Mouse (Mus musculus) frontal cortex, adult (tissue): ENCODE data around the gene Bet1l.

Experiments used
- ATAC-seq: cut with Nextera tagmentation; 2 replicates; pipeline ENCODE4 v1.9.2; 2017; ENCODE audit warnings: mild to moderate bottlenecking, moderate library complexity, mixed read lengths; ENCODE audit not compliant: low TSS enrichment

Gene Bet1l

DNA sequence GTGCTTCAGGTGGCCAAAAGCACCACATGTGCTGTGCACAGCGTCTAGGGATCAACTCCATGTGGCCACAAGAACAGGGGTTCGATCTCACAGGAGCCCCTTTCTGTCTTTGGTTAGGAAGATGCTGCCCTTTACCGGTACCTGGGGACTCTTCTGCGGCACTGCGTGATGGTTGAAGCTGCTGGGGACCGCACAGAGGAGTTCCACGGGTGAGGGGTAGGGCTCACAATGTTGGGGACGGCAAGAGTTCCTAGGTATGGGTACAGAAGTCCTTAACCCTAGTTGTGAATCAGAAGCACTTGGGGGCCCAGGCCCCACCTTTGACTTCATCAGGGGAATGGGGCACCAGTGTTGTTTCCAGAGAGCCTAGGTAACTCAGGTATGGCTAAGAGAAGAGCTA, 1.4 kb upstream of the Bet1l start:
- no peak for ATAC-seq

DNA sequence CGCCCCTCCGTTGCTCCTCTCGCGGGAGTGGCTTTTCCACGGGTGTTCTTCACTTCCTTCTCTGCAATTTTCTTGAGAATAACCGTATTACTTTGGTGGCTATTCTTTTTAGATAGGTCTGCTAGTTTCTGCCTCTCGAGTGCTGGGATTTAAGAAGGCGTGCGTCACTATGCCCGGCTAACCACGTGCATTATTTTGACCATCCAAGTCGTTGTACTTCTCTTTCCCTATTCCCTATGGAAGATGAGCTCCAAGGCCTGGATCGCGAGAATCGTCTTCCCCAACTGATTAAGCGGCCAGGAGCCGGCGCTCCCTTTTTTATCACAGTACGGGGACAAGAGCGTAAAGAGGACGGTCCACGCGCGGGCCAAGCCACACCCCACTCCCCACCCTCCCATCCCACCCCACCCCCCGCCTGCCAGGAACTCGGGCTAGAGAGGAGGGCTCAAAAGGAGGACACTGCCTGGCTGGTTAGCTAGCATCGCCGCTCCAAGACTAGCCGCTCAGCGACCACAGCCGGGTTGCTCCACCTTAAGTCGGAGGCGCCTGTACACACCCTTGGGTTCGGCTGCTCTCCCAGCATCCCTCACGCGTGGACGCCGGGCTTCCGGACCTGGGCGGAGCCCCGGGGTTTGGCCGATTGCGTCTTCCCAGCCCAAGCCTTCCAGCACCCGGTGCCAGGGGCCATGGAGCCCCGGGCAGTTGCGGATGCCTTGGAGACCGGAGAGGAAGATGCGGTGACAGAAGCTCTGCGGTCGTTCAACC, 410 bp downstream of the Bet1l start, which contains the start of gene Ric8a:
TSS of gene Ric8a (plus strand) at position 173 of the 765 bp plus-strand sequence.
- ATAC-seq = peak; percentile 62

DNA sequence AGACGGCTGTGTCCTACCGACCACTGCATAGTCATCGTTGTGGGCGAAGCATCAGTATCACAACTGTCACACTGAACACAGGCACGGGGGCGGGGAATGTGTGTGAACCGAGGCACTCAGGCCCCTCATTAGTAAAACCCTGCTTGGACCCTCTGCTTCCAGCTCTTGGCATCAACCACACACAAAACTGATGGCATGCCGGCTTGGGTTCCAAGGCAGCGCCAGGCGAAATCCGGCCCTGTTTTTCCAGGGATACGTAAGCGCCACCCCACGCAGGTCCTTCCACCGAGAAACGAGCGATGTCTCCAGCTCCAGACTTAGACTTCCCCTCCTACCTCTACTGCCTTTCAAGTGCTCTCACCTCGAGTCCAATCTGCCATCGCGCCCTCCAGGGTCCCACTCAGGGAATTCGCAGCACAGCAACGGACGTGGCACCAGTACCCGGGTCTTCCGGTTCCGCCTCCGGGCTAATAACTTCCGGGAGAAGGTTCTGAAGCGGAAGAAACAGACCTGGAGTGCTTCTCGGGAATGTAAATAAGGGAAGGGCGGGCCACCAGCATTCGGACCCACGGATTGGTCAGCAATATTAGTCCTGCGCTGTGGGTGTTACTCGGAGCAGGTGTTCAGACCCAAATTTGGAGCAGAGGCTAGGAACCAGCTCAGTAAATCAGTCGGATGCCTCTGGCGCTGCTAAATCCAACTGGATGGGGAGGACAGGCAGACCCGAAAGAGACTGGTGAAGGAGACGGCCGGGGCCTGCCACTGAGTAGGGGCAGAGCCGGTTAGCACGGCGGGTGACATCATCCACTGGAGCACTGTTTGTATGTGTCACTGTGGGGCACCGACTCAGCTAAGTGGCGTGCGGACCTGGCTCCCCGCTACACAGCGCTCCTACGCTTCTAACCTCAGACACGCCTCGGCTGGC, 1.3 kb downstream of the Bet1l start, which contains the start of gene Gm45785:
TSS of gene Gm45785 (minus strand) at position 472 of the 925 bp plus-strand sequence.
- peak; percentile 77 for ATAC-seq

DNA sequence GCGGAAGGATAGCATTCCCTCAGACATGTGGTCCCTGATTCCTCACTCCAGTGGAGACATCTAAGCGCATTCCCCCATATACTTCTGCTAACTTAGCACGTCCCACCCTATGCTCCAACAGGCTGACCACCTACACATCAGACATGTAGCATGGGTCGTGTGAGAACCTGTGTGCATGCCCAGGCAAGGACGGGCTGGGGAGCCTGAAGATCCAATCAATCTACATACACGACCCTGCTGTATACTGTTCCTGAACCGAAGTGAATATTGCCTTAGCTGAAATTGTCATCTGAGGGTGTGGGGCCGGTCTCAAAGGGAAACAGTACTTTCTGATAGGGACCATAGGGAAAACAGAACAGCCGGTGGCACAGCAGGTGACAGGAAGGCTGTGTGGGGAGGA, 2.2 kb downstream of the Bet1l start:
- ATAC-seq = no peak

DNA sequence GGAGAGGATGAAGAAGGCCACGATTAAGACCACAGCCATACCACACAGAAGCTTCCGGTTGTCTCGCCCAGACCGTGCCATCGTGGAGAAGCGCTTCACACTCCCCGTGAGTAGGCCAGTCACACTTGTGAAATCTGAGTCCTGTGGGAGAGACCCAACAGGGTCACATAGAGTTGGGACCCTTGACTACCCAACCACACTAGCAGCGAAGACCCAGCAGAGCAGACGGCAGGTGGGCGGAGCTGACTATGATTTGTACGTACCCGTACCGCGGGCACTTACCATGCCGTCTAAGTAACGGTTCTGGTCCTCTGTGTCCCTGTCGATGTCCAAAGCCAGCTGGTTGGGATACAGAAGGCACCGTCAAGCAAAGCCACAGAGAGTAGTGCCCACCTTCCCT, 2.9 kb downstream of the Bet1l start:
- no peak for ATAC-seq

DNA sequence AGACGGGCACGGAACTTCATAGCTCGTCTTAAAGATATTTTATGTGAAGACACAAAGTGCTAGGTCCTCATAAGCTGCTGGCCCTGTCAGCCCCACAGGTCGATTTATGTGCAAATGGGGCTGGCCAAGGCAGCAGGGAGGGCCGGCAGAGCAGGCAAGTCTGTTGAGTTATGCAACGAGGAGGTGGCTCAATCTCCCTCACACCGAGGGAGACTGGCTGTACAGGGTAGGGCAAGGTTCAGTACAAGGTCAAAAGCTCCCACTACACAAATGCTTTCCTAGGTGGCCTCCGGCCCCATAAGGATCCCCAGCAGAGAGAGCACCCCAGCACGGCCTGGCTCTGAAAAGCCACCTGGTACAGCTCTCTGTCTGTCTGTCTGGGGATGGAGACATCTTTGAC, 4.0 kb downstream of the Bet1l start:
- no peak for ATAC-seq

DNA sequence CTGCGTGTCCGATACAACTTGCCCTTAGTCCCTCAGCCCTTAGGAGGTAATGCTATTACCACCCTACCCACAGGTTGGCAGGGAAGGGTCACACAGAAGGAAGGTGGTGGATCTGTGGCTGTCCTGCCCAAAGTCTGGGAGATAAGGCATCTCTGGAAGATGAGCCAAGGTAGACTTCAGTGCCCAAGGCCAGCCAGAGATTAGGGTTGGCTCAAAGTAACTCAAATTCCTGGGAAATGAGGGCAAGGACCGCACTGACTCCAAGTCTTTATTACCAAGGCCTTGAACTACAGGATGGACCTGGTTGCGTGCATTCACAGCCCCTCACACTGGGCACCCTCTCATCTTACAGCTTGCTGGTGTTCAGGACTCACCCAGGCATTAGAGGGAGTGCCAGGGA, 5.5 kb downstream of the Bet1l start:
- no peak for ATAC-seq

DNA sequence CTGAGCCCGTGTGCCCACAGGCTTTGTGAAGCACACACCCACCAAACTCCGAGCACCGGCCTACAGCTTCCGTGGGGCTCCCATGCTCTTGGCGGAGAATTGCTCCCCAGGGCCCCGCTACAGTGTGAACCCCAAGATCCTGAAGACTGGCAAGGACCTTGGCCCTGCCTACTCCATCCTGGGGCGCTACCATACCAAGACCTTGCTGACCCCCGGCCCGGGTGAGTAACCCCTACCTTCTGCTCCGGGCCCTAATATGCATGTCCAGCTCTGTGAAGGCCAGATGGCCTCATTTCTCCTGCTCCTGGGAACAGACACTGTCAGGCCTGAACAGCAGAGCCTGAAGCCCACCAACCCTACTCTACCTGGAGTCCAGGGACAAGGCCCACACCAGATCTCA, 8.8 kb downstream of the Bet1l start:
- ATAC-seq = no peak

DNA sequence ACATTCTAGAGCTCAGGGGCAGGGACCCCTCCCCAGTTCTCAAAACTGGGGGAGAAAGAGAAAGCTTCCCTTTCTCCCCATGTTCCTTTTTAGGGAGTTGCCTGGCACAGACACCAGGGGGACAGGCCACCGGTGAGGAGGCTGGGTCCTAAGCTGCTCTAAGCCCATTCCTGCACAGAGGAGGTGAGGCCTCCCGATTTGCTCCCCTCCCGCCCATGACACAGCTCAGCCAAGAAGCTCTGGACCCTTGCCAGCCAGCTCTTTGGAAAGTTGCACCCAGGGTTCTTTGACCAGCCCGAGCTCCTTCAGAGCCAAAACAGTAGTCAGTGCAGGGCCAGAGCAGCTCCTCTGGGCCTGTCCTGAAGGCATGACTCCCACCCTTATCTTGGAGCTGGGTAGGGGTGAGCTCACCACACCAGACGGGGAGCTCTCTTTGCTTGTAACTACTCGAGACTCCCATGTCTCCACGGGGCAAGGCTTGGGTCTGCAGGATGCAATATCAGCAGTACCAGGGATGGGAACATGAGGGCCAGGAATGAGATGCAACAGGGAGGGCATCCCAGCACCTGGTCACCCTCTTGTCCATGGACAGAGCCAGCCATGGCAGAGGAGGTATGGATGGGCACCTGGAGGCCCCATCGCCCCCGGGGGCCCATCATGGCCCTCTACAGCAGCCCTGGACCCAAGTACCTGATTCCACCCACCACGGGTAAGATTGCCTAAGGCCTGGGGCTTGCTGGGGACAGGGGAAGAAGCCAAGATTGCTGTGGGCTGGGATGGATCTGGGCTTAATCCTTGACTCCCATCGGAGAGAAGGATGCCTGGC, 9.4 kb downstream of the Bet1l start, which contains the start of gene Odf3:
TSS of gene Odf3 (plus strand) at position 51 of the 826 bp plus-strand sequence.
- no peak for ATAC-seq

DNA sequence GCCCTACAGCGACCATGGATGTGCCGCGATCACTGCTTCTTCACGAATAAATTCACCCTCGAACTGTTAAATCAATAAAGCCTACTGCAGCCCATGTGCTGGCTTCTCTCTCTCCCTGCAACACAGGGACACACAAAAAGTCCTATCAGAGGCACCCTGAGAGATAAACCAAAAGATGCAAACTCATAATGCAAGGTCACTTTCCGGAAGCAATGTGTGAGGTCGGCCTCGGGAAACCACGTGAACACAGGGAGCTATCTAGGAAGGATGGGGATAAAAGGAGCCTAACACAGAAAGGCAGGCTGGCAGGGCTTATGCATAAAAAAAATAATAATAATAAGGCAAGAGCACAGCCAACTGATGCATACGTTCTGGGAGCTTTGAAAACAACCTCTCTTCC, 10.7 kb downstream of the Bet1l start:
- ATAC-seq = no peak

DNA sequence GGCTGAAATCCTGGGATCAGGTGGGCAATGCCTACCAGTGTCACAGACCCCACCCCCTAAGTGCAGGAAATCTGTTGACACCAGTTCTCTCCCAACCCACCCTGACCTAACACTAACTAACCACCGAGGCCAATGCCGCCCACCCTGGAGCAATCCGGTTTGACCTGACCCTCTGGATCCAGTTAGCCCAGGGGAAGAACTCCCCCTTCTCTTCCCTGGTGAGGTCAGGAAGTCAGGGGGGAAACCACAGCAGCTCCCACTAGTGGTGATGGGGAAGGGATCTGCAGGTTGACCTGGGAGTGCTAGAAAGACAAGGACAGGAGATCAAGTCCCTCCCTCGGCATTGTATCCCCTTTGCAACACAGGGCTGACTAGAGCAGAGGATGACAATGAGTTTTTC, 11.7 kb downstream of the Bet1l start:
- ATAC-seq = no peak

DNA sequence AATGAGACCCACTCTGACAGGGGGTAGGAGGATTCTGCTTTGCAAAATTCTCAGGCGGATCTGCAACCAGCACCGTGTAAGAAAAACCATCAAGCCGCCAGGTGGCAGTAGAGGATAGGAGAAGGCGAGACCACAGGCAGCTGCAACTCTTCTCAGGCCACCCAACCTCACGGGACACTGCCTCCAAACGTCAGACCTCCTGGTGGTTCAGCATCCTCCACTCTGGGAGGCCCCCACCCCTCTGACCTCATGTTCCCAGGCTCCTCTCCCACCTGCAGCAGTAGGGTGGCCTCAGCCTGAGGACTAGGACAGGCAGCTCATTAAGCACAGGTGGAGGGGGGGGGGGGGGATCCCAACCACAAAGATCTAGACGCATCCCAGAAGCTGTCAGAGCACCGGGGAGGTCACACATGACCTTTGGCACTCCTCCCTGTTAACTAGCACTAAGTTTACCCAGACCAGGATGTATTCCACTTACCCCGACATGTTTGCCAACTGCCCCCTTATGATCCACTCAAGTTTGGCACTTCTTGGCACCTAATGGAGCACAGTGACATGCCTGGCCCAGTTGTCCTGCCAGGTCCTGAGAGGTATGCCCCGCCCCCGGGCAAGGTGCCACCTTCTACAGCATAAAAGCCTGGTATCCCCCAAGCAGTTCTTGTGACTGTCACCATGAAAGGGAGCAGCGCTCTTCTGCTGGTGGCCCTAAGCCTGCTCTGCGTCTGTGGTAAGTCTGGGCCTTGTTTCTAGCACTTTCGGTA, 12.3 kb downstream of the Bet1l start, which contains the start of gene Scgb1c1:
TSS of gene Scgb1c1 (plus strand) at position 643 of the 761 bp plus-strand sequence.
- ATAC-seq = peak; percentile 84

DNA sequence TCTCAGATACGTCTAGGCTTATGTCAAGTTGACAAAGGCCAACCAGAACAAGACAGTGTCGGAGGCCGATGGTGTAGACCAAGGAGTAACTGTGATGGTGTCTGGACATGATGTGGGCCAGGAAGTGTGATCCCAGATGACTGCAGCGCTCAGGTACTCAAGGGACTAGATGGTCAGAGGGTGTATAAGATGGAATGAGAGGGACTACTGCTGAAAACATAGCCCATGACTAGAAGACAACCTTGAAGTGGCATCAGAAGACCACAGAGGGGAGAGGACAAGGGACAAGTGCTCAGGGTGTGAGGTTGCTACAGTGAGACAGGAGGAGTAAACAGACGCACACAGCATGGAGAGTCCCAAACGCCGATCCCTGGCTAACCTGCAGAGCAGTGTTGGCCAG, 13.6 kb downstream of the Bet1l start:
- ATAC-seq = no peak

DNA sequence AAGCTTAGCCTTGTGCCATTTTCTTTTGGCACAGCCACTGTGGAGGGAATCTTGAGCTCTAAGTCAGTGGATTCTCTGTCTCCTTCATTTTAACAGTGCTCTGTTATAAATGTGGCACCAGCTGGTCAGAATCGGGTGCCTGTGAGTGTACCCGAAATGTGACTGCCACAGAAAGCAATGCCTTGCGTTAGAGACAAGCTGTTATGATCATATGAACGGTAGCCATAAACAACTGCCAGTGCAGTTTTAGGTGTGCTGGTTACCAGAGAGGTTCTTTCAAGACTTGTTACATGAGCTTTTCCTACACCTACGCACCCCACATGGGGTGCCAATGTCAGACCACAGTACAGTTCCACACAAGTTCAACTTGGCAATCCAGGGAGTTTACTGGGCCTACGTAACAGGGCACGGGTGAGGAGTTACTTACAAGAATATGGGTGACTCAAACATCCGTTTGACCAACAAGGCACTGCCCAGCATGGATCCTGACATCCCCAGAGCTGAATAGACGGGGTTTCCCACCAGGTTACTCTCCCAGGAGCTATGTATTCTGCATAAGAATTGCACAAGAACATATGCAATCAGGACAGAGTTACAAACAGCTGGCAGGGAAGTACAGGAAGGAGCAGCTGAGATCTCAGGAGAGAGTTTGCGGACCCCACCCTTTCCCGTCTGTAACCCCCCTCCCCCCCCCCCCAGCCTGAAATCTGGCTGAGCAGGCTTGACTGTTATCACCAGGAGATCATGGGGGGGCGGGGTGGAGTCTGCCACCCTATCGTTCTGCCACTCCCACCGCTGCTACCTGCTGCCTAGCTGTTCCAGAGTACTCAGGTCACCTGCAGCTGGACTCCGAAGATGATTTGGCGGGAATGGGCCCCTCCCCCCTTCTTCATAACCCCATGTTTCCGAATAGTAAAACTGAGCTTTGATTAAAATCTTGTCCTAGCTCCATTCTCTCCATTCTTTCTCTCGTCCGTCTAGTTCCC, 16.3 kb downstream of the Bet1l start:
- no peak for ATAC-seq

DNA sequence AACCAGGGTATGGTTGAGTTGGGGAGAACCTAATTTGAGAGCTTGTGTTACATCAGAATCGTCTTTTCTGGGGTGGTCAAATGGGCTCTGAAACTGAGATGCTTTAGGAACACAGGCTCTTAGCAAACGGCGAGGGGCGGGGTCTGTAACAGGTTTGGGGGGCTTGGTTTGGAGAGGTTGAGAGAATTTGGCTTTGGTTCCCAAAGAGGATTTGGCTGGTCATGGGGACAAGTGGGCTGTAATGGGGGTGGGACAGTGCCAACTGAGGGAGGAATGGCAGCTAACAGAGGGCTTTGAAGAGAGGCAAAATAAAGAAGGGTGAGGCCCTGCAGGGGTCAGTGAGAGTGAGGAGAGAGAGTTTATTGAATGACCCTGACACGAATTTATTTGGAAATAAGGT, 17.8 kb downstream of the Bet1l start:
- no peak for ATAC-seq

DNA sequence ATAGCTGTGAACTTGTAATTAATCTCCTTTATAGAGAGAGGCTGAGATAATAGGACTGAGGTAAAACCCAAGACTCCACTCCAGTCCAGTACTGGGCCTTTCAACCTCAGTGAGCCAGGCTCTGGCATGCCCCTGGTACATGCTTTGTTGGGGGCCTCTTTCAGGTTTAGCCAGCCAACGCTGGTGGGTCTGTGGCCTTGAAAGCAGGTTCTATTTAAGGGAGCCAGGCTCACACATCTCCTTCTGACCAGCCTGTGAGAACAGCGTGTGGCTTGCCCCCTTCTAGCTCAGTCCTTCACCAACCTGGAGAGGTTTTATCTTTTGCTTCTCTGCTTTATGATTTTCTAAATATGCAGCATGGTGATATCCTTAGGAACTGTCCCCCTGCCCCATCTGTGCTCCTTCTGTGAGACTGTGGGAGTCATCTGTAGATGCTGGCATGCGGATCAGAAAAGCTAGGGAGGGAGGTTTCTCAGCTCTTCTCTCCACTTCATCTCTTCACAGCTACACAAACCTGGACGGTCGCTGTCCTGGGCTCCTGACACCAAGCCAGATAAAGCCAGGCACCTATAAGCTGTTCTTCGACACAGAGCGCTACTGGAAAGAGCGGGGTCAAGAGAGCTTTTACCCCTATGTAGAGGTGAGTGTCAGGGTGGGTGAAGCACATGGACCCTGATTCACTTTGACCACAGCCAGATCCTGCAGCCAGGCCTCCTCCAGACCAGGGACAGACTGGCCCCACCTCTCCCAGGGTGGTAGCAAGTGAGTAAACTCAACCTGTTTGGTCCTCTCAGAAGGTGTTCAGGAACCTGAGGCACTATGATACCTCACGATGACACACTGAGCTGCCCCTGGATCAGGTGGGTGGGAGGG, 20.9 kb downstream of the Bet1l start:
- peak; percentile 68 for ATAC-seq

DNA sequence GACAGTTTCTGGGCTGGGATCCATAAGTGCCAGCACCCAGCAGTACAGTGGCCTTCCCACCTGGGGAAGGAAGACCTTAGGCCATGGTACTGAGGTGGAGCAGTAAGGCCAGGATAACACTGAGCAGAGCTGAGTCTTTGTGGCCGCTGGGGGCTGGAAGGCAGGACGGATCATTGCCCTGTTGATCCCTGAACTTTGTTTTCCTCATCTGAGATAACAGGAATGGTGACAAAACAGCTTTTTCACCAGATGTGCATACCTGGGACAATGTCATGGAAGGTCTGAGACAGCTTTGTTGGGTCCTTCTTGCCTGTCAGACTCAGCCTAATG, 21.7 kb downstream of the Bet1l start:
- no peak for ATAC-seq

DNA sequence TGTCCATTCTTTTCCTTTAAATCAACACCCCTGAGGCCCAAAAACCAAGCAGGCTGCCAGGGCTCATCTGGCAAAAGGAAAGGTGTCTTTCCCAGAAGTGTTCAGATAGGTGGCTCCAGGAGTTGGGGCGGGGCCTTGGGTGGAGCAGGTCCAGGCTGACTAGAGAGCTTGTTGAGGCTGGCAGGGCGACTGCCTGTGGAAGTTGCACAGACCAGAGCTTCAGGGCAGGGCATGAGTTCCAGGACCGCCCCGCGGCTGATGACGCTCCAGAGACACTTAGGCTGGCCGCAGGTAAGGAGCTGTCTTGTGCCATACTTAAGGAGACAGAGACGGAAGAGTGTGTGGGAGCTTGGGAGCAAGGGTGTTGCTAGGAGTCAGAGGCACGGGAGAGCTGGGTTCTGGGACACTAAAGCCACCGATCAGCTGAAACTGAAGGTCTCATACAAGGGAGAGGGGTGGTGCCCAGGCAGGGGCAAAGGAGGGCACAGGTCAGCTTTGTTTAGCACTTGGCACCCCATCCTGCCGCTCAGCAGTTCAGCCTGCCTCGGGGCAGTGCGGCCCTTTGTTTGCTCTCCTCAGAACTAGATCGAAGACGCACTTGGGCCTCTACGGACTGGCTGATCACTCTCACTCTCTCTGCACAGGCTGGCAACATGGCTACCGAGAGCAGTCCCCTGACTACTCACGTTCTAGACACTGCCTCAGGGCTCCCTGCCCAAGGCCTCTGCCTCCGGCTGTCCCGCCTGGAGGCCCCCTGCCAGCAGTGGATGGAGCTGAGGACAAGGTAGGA, 22.2 kb downstream of the Bet1l start, which contains the start of gene Urah:
TSS of gene Urah (plus strand) at position 51 of the 790 bp plus-strand sequence.
- no peak for ATAC-seq
